ENCODE assay signal across 30 mouse cellular contexts in genomic region chr12:102330731-102331130, GRCm38 (mm10).
"Had no signal": no experiment of that assay in that cellular context is flagged by ENCODE, and none has a peak within 500 bp of the region (broad histone marks: within the 10 kb centered on the region; RNA-seq: fewer than 3 reads in every experiment).

No protein-coding gene starts in this region.

- DNase-seq: gastrocnemius, adult 2 months; gastrocnemius, postnatal 10 days; gastrocnemius, postnatal 25 days; heart, adult 18-20 months; heart, postnatal 14 days; heart, postnatal 36 days; kidney, adult 18-20 months; kidney, adult 9 months; kidney, postnatal 10 days; kidney, postnatal 25 days; kidney, postnatal 4 days; liver; liver, embryonic 13.5 days; liver, postnatal 0 days; lung, adult 2 months had no signal

- H3K4me2 ChIP-seq: heart, embryonic 12.5 days; hindbrain, embryonic 12.5 days; hindbrain, embryonic 14.5 days; kidney, embryonic 15.5 days; limb, embryonic 12.5 days; liver, embryonic 11.5 days; liver, embryonic 13.5 days; liver, embryonic 15.5 days had no signal

- H3K4me3 ChIP-seq: gastrocnemius, adult 2 months; heart, embryonic 10.5 days; heart, embryonic 12.5 days; hindbrain, embryonic 10.5 days; hindbrain, embryonic 12.5 days; kidney, embryonic 15.5 days; layer of hippocampus, adult 2 months; left cerebral cortex, adult 2 months; limb, embryonic 10.5 days; limb, embryonic 12.5 days; liver, embryonic 13.5 days; liver, embryonic 15.5 days had no signal

- H3K9ac ChIP-seq: heart, embryonic 12.5 days; hindbrain, embryonic 12.5 days; hindbrain, embryonic 14.5 days; kidney, embryonic 15.5 days; limb, embryonic 12.5 days; liver, embryonic 13.5 days; liver, embryonic 15.5 days; liver, postnatal 0 days had no signal

- H3K4me1 ChIP-seq: heart, embryonic 10.5 days; hindbrain, embryonic 12.5 days; kidney, embryonic 15.5 days; limb, embryonic 10.5 days; limb, embryonic 12.5 days; liver, embryonic 13.5 days; liver, embryonic 15.5 days had no signal

- ATAC-seq: hindbrain, embryonic 16.5 days; inflammation-experienced regulatory T-cells, adult 6 months; intestine, embryonic 16.5 days; liver, postnatal 0 days had no signal

- H3K9me3 ChIP-seq: heart, embryonic 10.5 days; heart, embryonic 12.5 days; hindbrain, embryonic 10.5 days; hindbrain, embryonic 12.5 days; kidney, embryonic 15.5 days; limb, embryonic 10.5 days; limb, embryonic 12.5 days; liver, embryonic 13.5 days; liver, embryonic 15.5 days had no signal

- H3K27me3 ChIP-seq: heart, embryonic 12.5 days; hindbrain, embryonic 12.5 days; kidney, embryonic 15.5 days; limb, embryonic 12.5 days; liver, embryonic 13.5 days; liver, embryonic 15.5 days had no signal

- H3K36me3 ChIP-seq: hindbrain, embryonic 10.5 days; hindbrain, embryonic 12.5 days; limb, embryonic 10.5 days; limb, embryonic 12.5 days had no signal

- H3K27ac ChIP-seq: heart, embryonic 10.5 days; hindbrain, embryonic 10.5 days; hindbrain, embryonic 12.5 days; hindbrain, embryonic 14.5 days; kidney, embryonic 15.5 days; layer of hippocampus, adult 2 months; left cerebral cortex, adult 2 months; limb, embryonic 10.5 days; limb, embryonic 12.5 days; liver, embryonic 13.5 days; liver, embryonic 15.5 days had no signal
